Mouse (Mus musculus): ENCODE data around the gene Zfp366.
A peak's percentile ranks its signal among the peaks of the same experiment; 100 is the strongest.

The Zfp366 gene

GRCm38 (mm10) chr13:99186859-99187258, 2.2 kb downstream of the Zfp366 start:
- DNase-seq (ENCODE audit: low spot score) = no peak

GRCm38 (mm10) chr13:99187456-99187855, 2.8 kb downstream of the Zfp366 start:
- DNase-seq (ENCODE audit: low spot score) = no peak

GRCm38 (mm10) chr13:99188625-99189024, 4.0 kb downstream of the Zfp366 start:
- DNase-seq (ENCODE audit: low spot score) = peak; percentile 42

GRCm38 (mm10) chr13:99189671-99190070, 5.0 kb downstream of the Zfp366 start:
- no peak for DNase-seq (ENCODE audit: low spot score)

GRCm38 (mm10) chr13:99190466-99190865, 5.8 kb downstream of the Zfp366 start:
- DNase-seq (ENCODE audit: low spot score) = no peak

- DNase-seq (ENCODE audit: low spot score) = no peak
Observed at GRCm38 (mm10) chr13:99191063-99191462, 6.4 kb downstream of the Zfp366 start.

GRCm38 (mm10) chr13:99196314-99196713, 11.7 kb downstream of the Zfp366 start:
- no peak for DNase-seq (ENCODE audit: low spot score)

- DNase-seq (ENCODE audit: low spot score) = no peak
Observed at GRCm38 (mm10) chr13:99196865-99197264, 12.2 kb downstream of the Zfp366 start.

GRCm38 (mm10) chr13:99201647-99202574, 17.3 kb downstream of the Zfp366 start:
- no peak for DNase-seq (ENCODE audit: low spot score)

GRCm38 (mm10) chr13:99207214-99207613, 22.6 kb downstream of the Zfp366 start:
- no peak for DNase-seq (ENCODE audit: low spot score)

- DNase-seq (ENCODE audit: low spot score) = no peak
Observed at GRCm38 (mm10) chr13:99209859-99210258, 25.2 kb downstream of the Zfp366 start.

- DNase-seq (ENCODE audit: low spot score) = no peak
Observed at GRCm38 (mm10) chr13:99210837-99211236, 26.2 kb downstream of the Zfp366 start.

GRCm38 (mm10) chr13:99212976-99213375, 28.4 kb downstream of the Zfp366 start:
- DNase-seq (ENCODE audit: low spot score) = no peak

GRCm38 (mm10) chr13:99216005-99216404, 31.4 kb downstream of the Zfp366 start:
- no peak for DNase-seq (ENCODE audit: low spot score)

GRCm38 (mm10) chr13:99217984-99218383, 33.4 kb downstream of the Zfp366 start:
- DNase-seq (ENCODE audit: low spot score) = no peak

GRCm38 (mm10) chr13:99219586-99219985, 35.0 kb downstream of the Zfp366 start:
- DNase-seq (ENCODE audit: low spot score) = no peak

- DNase-seq (ENCODE audit: low spot score) = no peak
Observed at GRCm38 (mm10) chr13:99221996-99222395, 37.4 kb downstream of the Zfp366 start.

GRCm38 (mm10) chr13:99222476-99222875, 37.9 kb downstream of the Zfp366 start:
- no peak for DNase-seq (ENCODE audit: low spot score)

- DNase-seq (ENCODE audit: low spot score) = no peak
Observed at GRCm38 (mm10) chr13:99223321-99223884, 38.8 kb downstream of the Zfp366 start.

GRCm38 (mm10) chr13:99223917-99224316, 39.3 kb downstream of the Zfp366 start:
- DNase-seq (ENCODE audit: low spot score) = no peak

- DNase-seq (ENCODE audit: low spot score) = no peak
Observed at GRCm38 (mm10) chr13:99225374-99226240, 41.0 kb downstream of the Zfp366 start.

- DNase-seq (ENCODE audit: low spot score) = no peak
Observed at GRCm38 (mm10) chr13:99226809-99227208, 42.2 kb downstream of the Zfp366 start.

Measured in layer of hippocampus, adult 9-10 months (tissue).